Mouse (Mus musculus) NIH3T3 (cell line): Measurements from ENCODE around the gene Hck.
A peak's percentile ranks its signal among the peaks of the same experiment; 100 is the strongest.

Experiments used
- DNase-seq: peaks from one replicate; pipeline ENCODE4 v3.0.0-alpha.2; 2012; ENCODE audit warnings: low read depth

Hck gene

DNA sequence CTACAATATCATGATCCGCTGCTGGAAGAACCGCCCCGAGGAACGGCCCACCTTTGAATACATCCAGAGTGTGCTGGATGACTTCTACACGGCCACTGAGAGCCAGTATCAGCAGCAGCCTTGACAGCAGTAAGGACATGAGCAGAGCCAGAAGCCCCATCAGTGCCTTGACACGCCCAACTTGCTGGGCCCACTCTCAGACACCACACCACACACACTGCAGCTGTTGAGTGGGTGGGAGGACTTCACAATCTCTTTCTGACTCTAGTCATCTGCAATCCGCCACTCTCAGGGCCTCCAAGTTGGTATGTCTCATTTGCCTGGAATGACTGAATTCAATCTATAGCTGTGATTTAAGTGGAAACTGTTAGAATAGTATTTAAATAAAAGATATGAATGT, 42.8 kb downstream of the Hck start:
- DNase-seq, result no peak

DNA sequence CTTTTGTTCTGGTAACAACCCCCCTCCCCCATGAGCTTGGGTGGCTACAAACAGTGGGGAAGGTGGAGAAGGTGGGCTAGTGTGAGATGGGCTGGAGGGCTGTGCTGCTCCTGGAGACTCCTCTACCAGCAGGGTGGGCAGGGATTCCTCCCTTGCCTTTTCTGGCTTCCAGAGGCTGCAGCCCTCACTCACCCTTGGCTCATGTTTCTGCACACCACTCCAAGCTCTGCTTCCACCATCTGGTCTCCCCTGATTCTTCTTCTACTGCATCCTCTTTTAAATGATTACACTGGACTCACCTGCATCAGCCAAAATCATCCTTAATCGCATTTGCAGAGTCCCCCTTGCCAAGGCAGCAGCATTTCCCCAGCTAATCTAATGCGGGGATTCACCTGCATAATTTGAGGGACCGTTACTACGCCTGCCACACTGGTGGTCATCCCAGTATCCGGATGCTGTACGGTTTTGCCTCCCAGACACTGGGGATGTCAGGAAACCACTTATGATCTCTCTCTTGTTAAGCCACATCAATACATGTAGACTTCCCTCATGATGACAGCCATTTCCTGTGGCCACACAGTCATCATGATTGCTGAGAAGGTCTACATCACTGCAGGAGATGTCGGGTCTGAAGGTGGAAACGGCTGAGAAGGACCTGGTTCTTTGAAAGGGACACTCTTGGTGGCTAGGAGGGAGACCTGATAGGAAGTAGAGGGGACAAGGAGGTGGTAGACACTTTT, 43.8 kb downstream of the Hck start:
- DNase-seq, result no peak

DNA sequence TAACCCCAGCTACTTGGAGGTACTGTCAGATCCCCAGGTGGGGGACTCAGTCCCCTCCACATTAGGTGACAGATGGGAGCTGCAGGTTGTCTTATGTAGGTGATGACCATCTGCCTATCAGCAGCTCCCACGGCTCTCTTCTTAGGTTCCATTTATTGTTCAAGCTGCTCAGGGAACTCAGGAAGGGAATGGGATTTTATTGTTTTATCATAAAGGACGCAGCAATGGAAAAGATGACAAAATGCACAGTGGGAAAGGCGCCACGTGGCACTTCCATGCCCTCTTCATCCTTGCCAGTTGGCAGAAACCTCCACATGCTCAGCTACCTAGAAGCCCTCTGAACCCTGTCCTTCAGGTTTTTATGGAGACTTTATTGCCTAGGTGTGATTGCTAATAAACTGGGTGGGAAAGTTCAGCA, 44.8 kb downstream of the Hck start:
- no peak for DNase-seq

DNA sequence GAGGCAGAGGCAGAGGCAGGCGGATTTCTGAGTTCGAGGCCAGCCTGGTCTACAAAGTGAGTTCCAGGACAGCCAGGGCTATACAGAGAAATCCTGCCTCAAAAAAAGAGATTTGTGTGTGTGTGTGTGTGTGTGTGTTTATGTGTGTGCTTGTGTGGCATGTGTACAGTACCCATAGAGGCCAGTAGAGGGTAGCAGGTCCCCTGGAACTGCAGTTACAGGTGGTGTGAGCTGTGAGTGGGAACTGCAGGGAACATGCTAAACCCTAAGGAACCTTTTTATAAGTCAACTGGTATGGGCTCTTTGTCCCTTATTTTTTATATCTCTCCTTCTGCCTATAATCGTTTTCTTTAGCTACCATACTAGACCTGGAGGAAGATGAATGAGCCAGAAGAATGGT, 49.0 kb downstream of the Hck start:
- DNase-seq, result no peak

DNA sequence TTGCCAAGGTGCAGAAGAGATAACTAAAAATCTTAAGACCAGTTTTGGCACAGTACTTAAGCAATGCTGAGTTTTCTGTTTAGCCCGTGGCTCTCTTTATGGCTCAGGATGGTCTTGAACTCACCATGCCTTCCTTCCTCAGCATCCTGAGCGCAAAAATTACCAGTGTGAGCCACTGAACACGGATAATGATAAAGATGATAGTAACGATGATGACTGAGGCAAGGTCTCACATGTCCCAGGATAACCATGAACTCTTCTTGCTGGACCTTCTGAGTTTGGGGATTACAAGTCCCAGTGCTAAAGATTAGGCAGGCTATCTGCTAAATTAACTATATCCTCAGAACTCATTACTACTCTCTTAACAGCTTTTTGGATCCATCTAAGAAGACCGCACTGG, 51.9 kb downstream of the Hck start:
- no peak for DNase-seq

DNA sequence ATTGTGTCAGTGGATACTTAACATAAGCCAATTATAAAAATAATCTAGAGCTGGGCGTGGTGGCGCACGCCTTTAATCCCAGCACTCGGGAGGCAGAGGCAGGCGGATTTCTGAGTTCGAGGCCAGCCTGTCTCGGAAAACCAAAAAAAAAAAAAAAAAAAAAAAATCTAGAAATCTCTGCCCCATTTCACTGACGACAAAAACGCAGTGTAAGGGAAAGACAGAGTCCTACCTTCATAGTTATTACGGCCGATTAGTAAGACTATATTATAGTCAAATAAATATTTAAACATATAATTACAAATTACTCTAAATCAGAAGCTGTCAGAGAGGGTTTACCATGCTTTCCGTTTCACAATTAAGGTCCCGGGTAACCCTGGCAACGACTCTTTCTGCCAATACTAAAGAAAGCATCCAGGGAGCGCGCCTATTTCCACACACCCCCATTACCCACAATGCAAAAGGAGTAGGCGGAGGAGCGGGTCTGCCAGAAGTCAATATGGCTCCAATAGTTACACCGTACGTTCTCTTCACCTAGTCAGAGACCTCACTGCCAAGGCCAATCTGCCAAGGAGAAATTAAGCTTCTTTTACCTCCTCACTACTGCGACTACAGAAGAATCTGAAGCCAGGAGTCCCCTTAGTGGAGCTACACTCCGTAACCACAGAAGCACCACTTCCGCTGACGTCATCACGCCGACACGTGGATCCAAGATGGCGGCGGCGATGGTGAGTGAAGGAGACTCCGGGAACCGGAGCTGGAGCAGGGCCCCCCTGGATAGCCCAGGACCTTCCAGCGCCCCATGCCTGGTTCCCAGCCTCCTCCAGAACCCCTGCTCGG, 52.8 kb downstream of the Hck start, which contains the start of gene Tm9sf4:
Gene Tm9sf4 (plus strand): TSS at position 460 of the 840 bp plus-strand sequence.
- DNase-seq, result peak; percentile 95

DNA sequence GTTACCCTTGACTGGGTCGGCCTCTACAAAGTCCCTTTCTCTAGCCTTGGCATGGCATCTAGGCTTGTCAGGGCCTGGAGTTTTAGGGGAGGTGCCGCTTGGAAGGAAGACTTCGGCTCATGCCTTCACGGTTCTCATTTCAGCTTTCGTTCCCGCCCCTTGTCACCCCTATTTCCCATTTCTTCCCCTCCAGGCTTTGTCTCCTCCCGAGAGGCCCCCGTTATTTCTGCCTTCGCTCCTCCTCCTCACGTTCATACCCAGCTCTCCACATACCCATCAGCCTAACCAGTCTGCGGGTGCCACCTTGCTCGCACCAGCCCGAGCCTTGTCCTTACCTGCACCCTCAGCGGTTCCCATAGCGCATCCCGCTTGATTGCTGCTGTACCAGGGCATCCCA, 53.4 kb downstream of the Hck start:
- DNase-seq, result no peak

DNA sequence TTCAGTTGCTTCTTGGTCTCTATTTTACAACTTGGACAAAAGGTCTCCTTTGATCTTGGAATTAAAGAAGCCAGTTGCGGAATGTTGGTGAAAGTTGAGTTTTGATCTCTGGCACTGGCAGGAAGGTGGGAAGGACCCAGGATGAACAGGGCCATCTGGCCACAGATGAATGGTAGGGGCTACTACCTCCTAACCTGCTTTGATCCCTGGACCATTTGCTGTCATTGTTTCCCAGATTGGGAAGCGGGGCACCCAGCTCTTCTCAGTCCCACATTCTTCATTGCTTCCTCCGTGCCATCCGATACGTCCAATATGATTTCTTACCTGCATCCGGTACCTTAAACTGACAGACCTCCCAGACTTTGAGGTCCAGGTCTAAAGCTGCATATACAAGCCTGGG, 58.9 kb downstream of the Hck start:
- no peak for DNase-seq

DNA sequence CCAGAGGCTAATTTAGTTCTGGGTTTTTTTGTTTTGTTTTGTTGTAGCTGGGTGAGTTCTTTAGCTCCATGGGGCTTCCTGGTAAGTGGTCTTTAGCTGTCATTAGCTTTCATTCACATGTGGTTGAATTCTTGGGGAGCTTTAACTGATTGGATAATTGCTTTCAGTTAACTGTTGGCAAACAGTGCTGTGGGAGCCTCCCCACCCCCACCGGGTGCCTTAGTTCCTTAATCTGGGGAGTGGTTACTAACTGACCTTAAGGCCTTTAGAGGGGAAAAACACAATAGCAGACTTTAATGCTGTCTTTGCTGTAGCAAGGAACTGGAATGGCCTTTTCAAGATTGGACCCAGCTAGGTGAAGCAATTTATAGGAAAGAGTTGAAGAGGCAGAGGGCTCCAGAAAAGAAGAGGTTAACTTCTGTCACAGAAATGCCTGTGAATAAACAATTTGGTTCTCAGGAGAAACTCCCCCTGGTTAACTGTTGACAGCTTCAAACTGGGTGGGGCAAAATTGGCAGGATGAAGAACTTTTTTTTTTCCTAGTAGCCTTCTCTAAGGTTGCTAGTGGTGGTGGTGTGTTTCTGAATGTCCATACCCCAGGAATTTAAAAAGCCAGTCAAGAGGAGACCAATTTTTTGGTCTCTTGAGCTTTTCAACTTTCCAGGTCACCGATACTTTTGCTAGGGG, 60.0 kb downstream of the Hck start:
- peak; percentile 50 for DNase-seq

DNA sequence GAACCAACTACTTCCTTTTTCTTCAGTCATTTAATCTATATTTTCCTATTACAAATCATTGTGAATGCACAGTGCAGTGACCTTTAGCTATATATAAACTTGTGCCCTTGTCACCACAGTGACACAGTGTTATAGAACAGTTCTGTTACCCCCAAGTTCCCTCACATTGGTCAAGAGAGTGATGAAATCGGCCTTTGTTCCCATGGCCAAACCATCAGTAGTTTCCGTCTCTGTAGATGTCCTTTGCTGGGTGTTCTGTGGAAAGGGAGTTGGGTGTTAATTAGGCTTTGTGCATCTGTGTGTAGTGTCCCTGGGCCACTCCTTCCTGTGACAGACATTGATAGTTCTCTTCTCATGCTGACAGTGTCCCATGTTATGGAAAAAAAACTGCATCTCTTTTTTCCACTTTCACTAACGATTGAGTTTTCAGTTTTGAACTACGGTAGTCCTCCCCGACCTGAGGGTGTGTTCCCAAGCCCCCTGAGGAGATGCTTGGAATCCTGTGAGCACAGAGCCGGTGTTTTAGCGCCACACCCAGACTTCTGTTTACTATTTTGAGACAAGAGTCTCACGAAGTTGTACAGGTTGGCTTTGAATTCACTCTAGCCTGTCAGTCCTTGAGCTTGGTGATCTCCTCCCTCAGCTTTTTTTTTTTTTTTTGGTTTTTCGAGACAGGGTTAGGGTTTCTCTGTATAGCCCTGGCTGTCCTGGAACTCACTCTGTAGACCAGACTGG, 62.4 kb downstream of the Hck start:
- DNase-seq, result no peak

DNA sequence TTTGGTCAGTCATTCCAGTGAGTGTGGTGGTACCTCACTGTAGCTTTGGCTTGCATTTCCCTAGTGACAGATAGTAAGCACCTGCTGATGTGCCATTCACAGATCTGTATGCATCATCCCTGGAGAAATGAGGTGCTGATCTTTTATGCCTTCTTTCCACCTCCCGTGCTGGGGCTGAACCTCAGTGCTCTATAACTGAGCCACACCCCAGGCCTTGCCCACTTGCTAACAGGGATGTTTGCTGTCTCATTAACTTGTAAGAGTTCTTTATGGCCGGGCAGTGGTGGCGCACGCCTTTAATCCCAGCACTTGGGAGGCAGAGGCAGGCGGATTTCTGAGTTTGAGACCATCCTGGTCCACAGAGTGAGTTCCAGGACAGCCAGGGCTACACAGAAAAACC, 63.7 kb downstream of the Hck start:
- no peak for DNase-seq

DNA sequence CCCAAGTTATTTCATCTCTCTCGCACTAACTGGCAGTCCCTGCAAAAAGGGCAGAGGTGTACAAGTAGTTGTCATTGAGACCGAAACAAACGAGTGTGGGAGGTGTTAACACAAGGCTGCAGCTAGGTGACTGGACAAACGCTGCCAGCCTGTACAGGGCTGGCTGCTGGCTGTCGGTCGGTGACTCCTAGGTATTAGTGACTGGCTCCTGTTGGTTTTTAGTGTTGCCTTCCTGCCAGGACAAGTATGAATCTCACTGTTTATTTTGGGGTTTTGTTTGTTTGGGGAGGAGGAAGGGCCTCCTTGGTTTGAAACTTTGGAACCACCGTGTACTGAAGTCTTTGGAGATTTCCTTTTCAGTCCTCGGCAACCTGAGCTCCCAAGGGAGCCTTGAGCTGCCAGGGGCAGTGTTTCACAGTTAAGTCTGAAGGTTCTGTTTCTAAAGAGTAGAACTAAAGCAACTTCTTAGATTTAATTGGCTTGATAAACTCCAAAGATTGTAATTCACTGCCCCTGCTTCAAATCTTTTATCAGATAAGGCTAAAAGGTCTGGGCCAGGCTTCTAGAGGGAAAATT, 67.8 kb downstream of the Hck start:
- no peak for DNase-seq

DNA sequence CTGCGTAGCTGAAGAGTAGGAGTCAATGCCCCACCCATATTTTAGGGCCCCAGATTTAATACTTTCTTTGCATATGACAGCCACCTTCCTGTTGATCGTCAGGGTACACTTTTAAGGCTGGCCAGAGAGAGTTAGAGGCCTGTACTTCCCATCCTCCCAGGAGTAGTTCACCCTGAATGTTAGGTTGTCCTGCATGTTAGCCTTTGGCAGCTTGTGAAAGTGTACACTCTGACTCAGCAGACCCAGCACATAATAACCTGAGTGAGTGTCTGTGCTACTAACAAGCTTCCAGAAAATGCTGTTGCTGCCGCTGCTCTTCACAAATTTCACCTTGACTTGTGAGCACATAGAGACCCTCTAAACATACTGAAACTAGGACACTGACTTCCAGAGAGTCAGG, 68.9 kb downstream of the Hck start:
- peak; percentile 15 for DNase-seq

DNA sequence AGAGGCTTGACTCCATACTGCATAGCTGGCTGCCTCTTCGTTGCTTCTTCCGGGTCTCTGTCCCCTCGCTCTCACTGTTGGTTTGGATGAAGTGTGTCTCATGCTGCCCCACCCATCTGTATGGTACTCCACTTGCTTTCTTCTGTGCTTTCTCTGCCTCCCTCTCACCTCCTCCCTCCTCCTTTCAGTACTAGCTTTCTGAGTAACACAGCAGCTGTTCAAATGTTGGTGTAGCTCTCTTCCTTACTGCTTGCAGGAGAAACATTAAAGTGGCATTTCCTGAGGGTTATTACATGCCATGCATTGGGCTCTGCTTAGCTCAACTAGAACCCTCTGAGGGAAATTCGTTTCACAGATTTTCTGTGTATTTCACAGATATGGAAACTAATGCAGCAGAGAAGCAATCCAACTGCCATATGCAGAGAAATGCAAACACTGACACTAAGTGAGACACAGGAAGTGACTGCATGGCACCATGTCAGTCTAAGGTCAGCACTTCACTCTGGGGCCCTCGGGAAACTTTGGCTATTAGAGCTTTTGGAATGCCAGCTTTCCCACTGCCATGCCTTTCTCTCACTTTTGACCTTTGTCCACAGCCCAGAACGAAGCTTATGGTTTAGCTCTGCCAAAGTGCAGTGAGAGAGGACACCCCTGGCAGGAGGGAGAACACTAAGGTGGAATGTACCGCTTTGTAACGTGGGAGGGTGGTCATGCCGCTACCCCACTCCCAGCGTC, 71.0 kb downstream of the Hck start:
- no peak for DNase-seq

DNA sequence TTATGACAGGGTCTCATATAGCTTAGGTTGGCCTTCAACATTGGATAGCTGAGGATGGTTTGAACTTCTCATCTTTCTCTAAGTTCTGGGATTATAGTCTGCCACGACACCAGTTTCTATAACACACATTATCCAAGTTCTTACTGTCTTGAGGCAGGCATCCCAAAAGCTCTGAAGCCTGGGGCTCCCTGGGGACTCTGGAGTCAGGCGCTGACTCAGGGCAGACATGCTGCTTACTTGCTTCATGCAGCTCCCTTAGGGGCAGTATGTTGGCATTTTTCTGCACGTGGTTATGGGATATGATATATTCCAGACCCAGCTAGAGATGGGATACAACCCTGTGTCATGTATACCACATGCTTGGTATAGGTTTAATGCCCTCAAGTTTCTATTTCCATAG, 71.7 kb downstream of the Hck start:
- peak; percentile 85 for DNase-seq

DNA sequence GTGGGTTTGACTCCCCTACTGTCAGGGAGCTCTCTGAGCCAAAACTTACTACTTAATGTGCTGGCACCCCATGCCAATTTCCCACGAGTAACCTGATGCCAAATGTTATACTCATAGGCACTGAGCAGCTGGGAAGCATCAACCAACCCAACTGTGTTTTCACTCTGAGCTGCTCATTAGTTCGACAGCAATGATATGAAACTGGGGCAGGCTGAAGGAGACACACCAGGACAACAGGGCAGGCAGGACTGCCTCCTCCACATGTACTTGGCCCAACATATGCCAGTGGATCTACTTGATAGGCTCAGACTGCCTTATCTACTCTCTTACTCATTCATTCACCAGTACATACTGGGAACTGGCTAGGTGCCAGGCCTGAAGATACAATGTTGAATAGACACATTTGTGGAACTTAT, 77.9 kb downstream of the Hck start:
- peak; percentile 76 for DNase-seq

DNA sequence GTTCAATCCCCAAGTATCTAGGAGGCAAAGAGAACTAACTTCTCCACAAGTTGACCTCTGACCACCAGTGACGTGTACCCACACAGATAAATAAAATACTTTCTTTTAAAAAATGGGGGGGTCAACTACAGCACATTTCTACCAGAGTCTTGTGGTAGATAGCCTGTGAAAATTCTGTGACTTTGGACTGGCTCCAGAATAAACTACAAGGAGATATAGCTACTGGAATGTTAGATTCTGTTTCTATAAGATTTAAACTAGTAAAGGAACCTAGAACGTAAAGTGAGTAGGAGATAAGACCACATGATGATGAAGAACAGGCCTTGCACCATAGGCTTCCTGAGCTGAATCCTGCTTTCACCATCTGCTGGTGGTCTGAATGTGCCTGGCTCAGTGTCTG, 79.6 kb downstream of the Hck start:
- DNase-seq, result no peak

DNA sequence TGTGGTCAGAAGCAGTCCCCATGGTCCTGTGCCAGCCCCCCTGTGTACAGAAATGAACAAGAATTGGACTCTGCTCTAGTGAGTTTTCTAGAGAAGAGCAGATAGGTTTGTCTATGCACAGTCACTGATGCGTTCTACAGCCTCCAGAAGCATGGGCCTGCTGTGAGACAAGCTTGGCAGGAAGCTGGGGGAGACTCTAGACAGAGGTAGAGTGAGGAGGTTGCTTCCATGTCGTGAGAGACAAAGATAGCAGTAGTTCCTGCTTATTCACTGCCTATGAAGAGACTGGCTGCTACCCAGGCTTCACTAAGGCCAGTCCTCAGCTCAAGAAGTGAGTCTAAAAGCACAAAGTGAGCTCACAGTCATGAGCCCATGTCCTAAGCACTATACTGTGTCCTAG, 83.0 kb downstream of the Hck start:
- no peak for DNase-seq

DNA sequence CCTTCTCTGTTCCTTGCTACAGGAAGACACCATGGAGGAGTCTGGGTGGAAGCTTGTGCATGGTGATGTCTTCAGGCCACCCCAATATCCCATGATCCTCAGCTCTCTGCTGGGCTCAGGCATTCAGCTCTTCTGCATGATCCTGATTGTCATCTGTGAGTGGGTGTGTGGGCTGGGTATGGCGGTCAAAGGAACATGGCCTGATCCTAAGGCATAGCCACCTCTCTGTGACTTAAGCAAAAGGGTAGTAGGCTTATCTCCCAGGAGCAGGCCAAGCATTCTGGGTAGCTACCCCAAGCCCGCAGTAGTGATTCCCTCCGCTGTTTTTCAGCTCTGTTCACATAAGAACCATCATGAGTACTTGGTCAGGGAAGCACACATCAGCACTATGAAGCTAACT, 86.0 kb downstream of the Hck start:
- no peak for DNase-seq

DNA sequence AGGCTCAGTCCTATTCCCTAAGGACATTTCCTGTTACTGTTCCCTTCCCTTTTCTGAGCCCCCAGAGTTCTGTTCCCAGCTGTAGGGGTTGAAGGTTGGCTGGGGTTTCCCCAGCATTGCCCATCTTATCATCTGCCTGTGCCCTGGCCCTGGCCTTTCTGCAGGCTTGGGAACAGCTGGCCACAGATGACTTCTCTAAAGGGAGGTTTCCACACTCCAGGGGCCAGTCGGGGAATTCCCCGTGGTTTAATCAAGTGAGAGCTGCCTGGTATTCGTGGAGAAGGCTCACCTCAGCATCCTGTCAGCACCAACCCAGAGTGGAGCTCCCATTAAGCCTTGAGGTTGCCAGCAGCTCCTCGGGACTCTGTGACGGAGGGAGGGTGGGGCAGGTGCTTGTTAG, 90.2 kb downstream of the Hck start:
- no peak for DNase-seq

DNA sequence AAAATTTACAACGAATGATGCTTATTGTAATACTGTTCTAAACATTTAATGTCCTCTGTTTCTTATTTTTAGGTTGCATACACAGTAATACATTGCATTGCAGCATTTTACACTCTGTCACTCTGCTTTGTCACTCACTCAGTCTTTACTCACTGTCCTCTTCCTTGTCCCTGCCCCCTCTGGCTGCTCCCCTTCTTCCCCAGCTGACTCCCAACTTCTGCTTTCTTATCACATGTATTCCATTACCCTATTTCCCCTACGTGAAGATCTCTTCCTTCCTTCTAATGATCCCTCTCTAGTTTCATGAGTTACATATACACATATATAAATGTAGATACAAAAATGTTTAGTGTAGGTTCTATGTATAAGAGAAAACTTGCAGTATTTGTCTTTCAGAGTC, 90.8 kb downstream of the Hck start:
- no peak for DNase-seq
